Mouse (Mus musculus) thymus, postnatal 25 days (tissue): ENCODE measurements around the gene Syt1.

Source experiments
- DNase-seq: peaks from one replicate; pipeline ENCODE4 v3.0.0; 2022

The Syt1 gene

GRCm38 (mm10) chr10:108743759-108744158, 267.0 kb downstream of the Syt1 start:
- DNase-seq = no peak

GRCm38 (mm10) chr10:108733982-108734381, 276.8 kb downstream of the Syt1 start:
- DNase-seq = no peak

GRCm38 (mm10) chr10:108728961-108729360, 281.8 kb downstream of the Syt1 start:
- DNase-seq = no peak

- no peak for DNase-seq
Observed at GRCm38 (mm10) chr10:108726391-108726790, 284.4 kb downstream of the Syt1 start.

- DNase-seq = no peak
Observed at GRCm38 (mm10) chr10:108724878-108725277, 285.9 kb downstream of the Syt1 start.

- DNase-seq = no peak
Observed at GRCm38 (mm10) chr10:108710514-108710913, 300.3 kb downstream of the Syt1 start.

- no peak for DNase-seq
Observed at GRCm38 (mm10) chr10:108705658-108706057, 305.1 kb downstream of the Syt1 start.

- DNase-seq = no peak
Observed at GRCm38 (mm10) chr10:108701361-108702128, 309.2 kb downstream of the Syt1 start.

- no peak for DNase-seq
Observed at GRCm38 (mm10) chr10:108699946-108700345, 310.8 kb downstream of the Syt1 start, which contains the start of gene Gm5136. Gm5136 (minus strand) TSS chr10:108700160.

GRCm38 (mm10) chr10:108697062-108697461, 313.7 kb downstream of the Syt1 start:
- DNase-seq = no peak

- no peak for DNase-seq
Observed at GRCm38 (mm10) chr10:108690954-108691353, 319.8 kb downstream of the Syt1 start.

GRCm38 (mm10) chr10:108686696-108687095, 324.1 kb downstream of the Syt1 start:
- DNase-seq = no peak

GRCm38 (mm10) chr10:108679675-108680390, 330.9 kb downstream of the Syt1 start:
- DNase-seq = no peak

GRCm38 (mm10) chr10:108677053-108677452, 333.7 kb downstream of the Syt1 start:
- DNase-seq = no peak

- no peak for DNase-seq
Observed at GRCm38 (mm10) chr10:108668944-108669343, 341.8 kb downstream of the Syt1 start.

- no peak for DNase-seq
Observed at GRCm38 (mm10) chr10:108660295-108660694, 350.5 kb downstream of the Syt1 start.

- DNase-seq = no peak
Observed at GRCm38 (mm10) chr10:108658300-108658699, 352.5 kb downstream of the Syt1 start.

- DNase-seq = no peak
Observed at GRCm38 (mm10) chr10:108657669-108658068, 353.1 kb downstream of the Syt1 start.

GRCm38 (mm10) chr10:108656898-108657297, 353.9 kb downstream of the Syt1 start:
- no peak for DNase-seq

GRCm38 (mm10) chr10:108655074-108655473, 355.7 kb downstream of the Syt1 start:
- DNase-seq = no peak

GRCm38 (mm10) chr10:108652831-108653230, 358.0 kb downstream of the Syt1 start:
- DNase-seq = no peak

- DNase-seq = no peak
Observed at GRCm38 (mm10) chr10:108652066-108652465, 358.7 kb downstream of the Syt1 start.

- DNase-seq = no peak
Observed at GRCm38 (mm10) chr10:108649174-108649573, 361.6 kb downstream of the Syt1 start.

GRCm38 (mm10) chr10:108643915-108644314, 366.9 kb downstream of the Syt1 start:
- no peak for DNase-seq
